Mouse (Mus musculus): ENCODE results near the gene Hba-x.

DNA sequence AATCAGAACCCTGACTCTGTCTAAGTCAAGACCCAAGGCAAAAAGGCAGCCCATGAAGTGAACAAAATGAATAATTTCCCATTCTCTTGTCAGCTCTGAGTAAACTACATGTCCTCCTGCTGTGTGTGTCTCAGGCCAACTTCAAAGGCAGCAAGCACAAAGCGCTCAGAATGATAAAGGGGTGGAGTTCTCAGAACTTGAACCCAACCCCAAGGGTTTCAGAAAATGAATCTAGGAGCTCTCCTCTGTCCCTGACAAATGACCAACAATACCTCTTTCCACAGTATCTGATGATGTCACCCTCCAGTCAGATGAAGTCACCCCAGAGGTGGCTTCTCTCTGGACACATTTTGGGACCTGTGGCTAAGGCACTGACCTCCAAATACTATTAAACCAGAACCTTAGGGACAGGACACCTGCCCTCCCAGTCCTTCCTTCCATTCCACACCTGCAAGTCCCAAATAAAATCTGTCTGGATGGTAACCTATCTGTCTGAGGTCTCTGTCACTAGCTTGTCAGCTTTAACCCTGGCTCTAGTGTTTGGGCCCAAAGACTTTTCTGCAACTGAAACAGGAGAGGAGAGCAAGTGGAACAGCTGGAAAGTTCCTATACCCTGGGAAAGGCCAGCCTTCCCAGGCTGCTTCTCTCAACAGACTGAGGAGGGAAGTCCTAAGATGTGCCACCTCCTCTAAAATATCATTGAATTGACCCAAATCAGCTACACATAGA lies 5.4 kb downstream of the Hba-x start:
- TF ChIP-seq CTCF (IDR thresholded peaks at IDR 0.05; ENCODE audit: borderline replicate concordance, control insufficient read depth, extremely low read depth, insufficient read depth, low read length, poor library complexity) (no peak), POLR2A (IDR thresholded peaks at IDR 0.05; ENCODE audit: control insufficient read depth, extremely low read depth, insufficient read depth, low read length, poor library complexity) (no peak)
